Mouse (Mus musculus) myocyte (in vitro differentiated cells): Measurements from ENCODE around the gene Ascl3. TPM values are rescaled to one million over a fixed set of nuclear protein-coding genes. Genes with fewer than 3 reads are reported as not detected.

Source experiments
- H3K27me3 ChIP-seq: one replicate; pipeline ENCODE4 v1.6.1; 2011; ENCODE audit not compliant: control insufficient read depth, insufficient read depth, insufficient read length
- H3K36me3 ChIP-seq: one replicate; pipeline ENCODE4 v1.6.1; 2011; ENCODE audit not compliant: control insufficient read depth, insufficient read depth
- H3K4me2 ChIP-seq: one replicate; pipeline ENCODE4 v1.6.1; 2011; ENCODE audit warnings: low read depth, control low read depth
- H3K4me3 ChIP-seq: one replicate; pipeline ENCODE4 v1.5.1; 2011; ENCODE audit warnings: mild to moderate bottlenecking, control low read depth, moderate library complexity
- H3K79me2 ChIP-seq: one replicate; pipeline ENCODE4 v1.6.1; 2011; ENCODE audit not compliant: control insufficient read depth, insufficient read depth
- H3ac ChIP-seq: one replicate; pipeline ENCODE4 v1.6.1; 2011; ENCODE audit not compliant: control insufficient read depth, insufficient read length
- CEBPB ChIP-seq: IDR thresholded peaks from 2 replicates; pipeline ENCODE4 v1.6.1; 2011; ENCODE audit warnings: mild to moderate bottlenecking, moderate library complexity; ENCODE audit not compliant: poor library complexity, insufficient read depth, severe bottlenecking
- E2F4 ChIP-seq: IDR thresholded peaks from one replicate; pipeline ENCODE4 v1.6.1; 2011; ENCODE audit warnings: mild to moderate bottlenecking, control low read depth, moderate library complexity; ENCODE audit not compliant: insufficient read depth
- MAX ChIP-seq: IDR thresholded peaks from one replicate; pipeline ENCODE4 v1.6.1; 2011; ENCODE audit warnings: low read depth, mild to moderate bottlenecking, control low read depth
- MYOD1 ChIP-seq, 3 experiments: IDR thresholded peaks; one replicate each; pipeline ENCODE4 v1.6.1; 2011; ENCODE audit warnings: control low read depth in 2 of 3, low read depth in 2 of 3, mild to moderate bottlenecking in 2 of 3, moderate library complexity in 1 of 3; ENCODE audit not compliant: insufficient read length in 2 of 3, control insufficient read depth in 1 of 3
- MYOG ChIP-seq, 3 experiments: IDR thresholded peaks; one replicate each; pipeline ENCODE4 v1.6.1; 2011; ENCODE audit warnings: control low read depth in 2 of 3, low read depth in 2 of 3, mild to moderate bottlenecking in 2 of 3; ENCODE audit not compliant: insufficient read length in 2 of 3, control insufficient read depth in 1 of 3, insufficient read depth in 1 of 3
- POLR2A ChIP-seq: IDR thresholded peaks from one replicate; pipeline ENCODE4 v1.6.1; 2011; ENCODE audit warnings: low read depth, mild to moderate bottlenecking, control low read depth, moderate library complexity; ENCODE audit not compliant: insufficient read length
- POLR2AphosphoS2 ChIP-seq: IDR thresholded peaks from one replicate; pipeline ENCODE4 v1.6.1; 2011; ENCODE audit warnings: low read depth, control low read depth; ENCODE audit not compliant: insufficient read length
- REST ChIP-seq: IDR thresholded peaks from one replicate; pipeline ENCODE4 v1.6.1; 2011; ENCODE audit warnings: mild to moderate bottlenecking, control low read depth, moderate library complexity; ENCODE audit not compliant: insufficient read depth, insufficient read length
- SRF ChIP-seq: IDR thresholded peaks from one replicate; pipeline ENCODE4 v1.6.1; 2011; ENCODE audit warnings: low read depth; ENCODE audit not compliant: control insufficient read depth, insufficient read length
- TCF12 ChIP-seq: IDR thresholded peaks from one replicate; pipeline ENCODE4 v1.6.1; 2011; ENCODE audit warnings: mild to moderate bottlenecking, control low read depth; ENCODE audit not compliant: poor library complexity, insufficient read depth, severe bottlenecking
- TCF3 ChIP-seq: IDR thresholded peaks from one replicate; pipeline ENCODE4 v1.6.1; 2011; ENCODE audit warnings: low read depth, control low read depth; ENCODE audit not compliant: insufficient read length
- USF1 ChIP-seq: IDR thresholded peaks from one replicate; pipeline ENCODE4 v1.6.1; 2011; ENCODE audit warnings: low read depth, mild to moderate bottlenecking, control low read depth, moderate library complexity
- polyA plus RNA-seq: library from polyadenylated mRNA; unstranded; fragments of >200 nt; fragmentation: generic; extraction: Trizol; gene quantifications from one replicate; pipeline ENCODE4 v1.2.1, GENCODE M21; 2012; ENCODE audit warnings: missing spikeins

Gene Ascl3
- polyA plus RNA-seq, 1 experiment = 0.24 TPM

- Histone ChIP-seq H3K27me3 (no peaks in the 10 kb centered on the region), H3K79me2 (no peaks in the 10 kb centered on the region), H3K4me2 (no peak overlapping the region), H3K4me3 (no peak overlapping the region), H3K36me3 (no peaks in the 10 kb centered on the region), H3ac (no peak overlapping the region)
- TF ChIP-seq CEBPB (0 out of 2 replicates have a peak, but pooled peaks have one; percentile 15), MYOD1 (IDR thresholded peaks at IDR 0.05; ENCODE audit: control insufficient read depth in 1 of 3, insufficient read length in 2 of 3, low read depth in 2 of 3) (no peak)
These were observed 41.4 kb downstream of the Ascl3 start for GRCm38 (mm10) chr7:109690101-109690500.

GRCm38 (mm10) chr7:109686585-109687128, 44.9 kb downstream of the Ascl3 start:
- H3K79me2 ChIP-seq = no peaks in the 10 kb centered on the region
- no peaks in the 10 kb centered on the region for H3K36me3 ChIP-seq
- no peak overlapping the region for H3K4me3 ChIP-seq
- no peak overlapping the region for H3K4me2 ChIP-seq
- H3K27me3 ChIP-seq = no peaks in the 10 kb centered on the region
- no peak for TF ChIP-seq MYOD1 (IDR thresholded peaks at IDR 0.05; ENCODE audit: control insufficient read depth in 1 of 3, insufficient read length in 2 of 3, low read depth in 2 of 3)
- no peak for TF ChIP-seq TCF3
- TF ChIP-seq MAX = no peak
- TF ChIP-seq MYOG (IDR thresholded peaks at IDR 0.05; ENCODE audit: control insufficient read depth in 1 of 3, insufficient read depth in 1 of 3, insufficient read length in 2 of 3, low read depth in 2 of 3) = no peak
- TF ChIP-seq TCF12 = no peak
- TF ChIP-seq POLR2AphosphoS2 = no peak
- no peak for TF ChIP-seq POLR2A
- no peak for TF ChIP-seq USF1
- no peak for TF ChIP-seq CEBPB
- TF ChIP-seq REST = no peak
- no peak for TF ChIP-seq E2F4
- TF ChIP-seq SRF = no peak
- no peak overlapping the region for H3ac ChIP-seq

GRCm38 (mm10) chr7:109680879-109681278, 50.6 kb downstream of the Ascl3 start:
- no peaks in the 10 kb centered on the region for H3K27me3 ChIP-seq
- TF ChIP-seq MYOD1 (IDR thresholded peaks at IDR 0.05; ENCODE audit: control insufficient read depth in 1 of 3, insufficient read length in 2 of 3, low read depth in 2 of 3) = no peak
- no peak for TF ChIP-seq CEBPB
- TF ChIP-seq USF1 = no peak
- no peak for TF ChIP-seq MAX
- no peak overlapping the region for H3K4me2 ChIP-seq
- H3ac ChIP-seq = no peak overlapping the region
- H3K79me2 ChIP-seq = peaks cover 3% of the 10 kb centered on the region
- H3K36me3 ChIP-seq = no peaks in the 10 kb centered on the region
- no peak overlapping the region for H3K4me3 ChIP-seq

DNA sequence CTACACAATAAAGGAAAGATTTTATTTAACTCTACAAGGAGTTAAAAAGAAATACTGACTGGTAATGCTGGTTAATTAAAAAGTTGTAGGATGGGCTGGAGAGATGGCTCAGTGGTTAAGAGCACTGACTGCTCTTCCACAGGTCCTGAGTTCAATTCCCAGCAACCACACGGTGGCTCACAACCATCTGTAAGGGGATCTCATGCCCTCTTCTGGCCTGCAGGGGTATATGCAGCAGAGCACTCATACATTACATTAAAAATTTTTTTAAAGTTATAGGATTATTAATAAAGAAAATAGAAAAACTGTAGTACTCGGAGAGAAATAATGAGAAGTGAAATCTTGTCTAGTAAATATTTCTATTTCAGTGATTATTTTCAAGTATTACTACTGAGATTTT, 51.2 kb downstream of the Ascl3 start:
- Histone ChIP-seq H3ac (no peak overlapping the region), H3K4me3 (no peak overlapping the region), H3K4me2 (no peak overlapping the region), H3K36me3 (no peaks in the 10 kb centered on the region), H3K79me2 (peaks cover 3% of the 10 kb centered on the region), H3K27me3 (no peaks in the 10 kb centered on the region)
- TF ChIP-seq POLR2A = no peak
- no peak for TF ChIP-seq MAX
- TF ChIP-seq SRF = no peak
- TF ChIP-seq REST = no peak
- TF ChIP-seq MYOD1 (IDR thresholded peaks at IDR 0.05; ENCODE audit: control insufficient read depth in 1 of 3, insufficient read length in 2 of 3, low read depth in 2 of 3) = no peak
- TF ChIP-seq CEBPB = no peak
- no peak for TF ChIP-seq E2F4

Other genes starting within 250 kb of the Ascl3 start
- 0.55 TPM for gene Trim66, start 223.6 kb downstream of the Ascl3 start, polyA plus RNA-seq
- 1,271 TPM for gene Rpl27a, start 212.6 kb downstream of the Ascl3 start, polyA plus RNA-seq
- 34.1 TPM for gene St5, start 28.1 kb downstream of the Ascl3 start, polyA plus RNA-seq
- gene Akip1, start 28.0 kb downstream of the Ascl3 start, polyA plus RNA-seq = 17.8 TPM
- gene BC051019, start 7.9 kb downstream of the Ascl3 start, polyA plus RNA-seq = 33.3 TPM
- gene Tmem9b, start 21.1 kb upstream of the Ascl3 start, polyA plus RNA-seq = 57.1 TPM
- 0.01 TPM for gene Nrip3, start 50.3 kb upstream of the Ascl3 start, polyA plus RNA-seq
- not detected for gene Scube2, start 134.0 kb upstream of the Ascl3 start, polyA plus RNA-seq
- 54.0 TPM for gene Dennd5a, start 228.7 kb upstream of the Ascl3 start, polyA plus RNA-seq